Mouse (Mus musculus) gastrocnemius, adult 18-20 months (tissue): ENCODE results near the gene Als2cr12. TPM values are rescaled to one million over a fixed set of nuclear protein-coding genes. Genes with fewer than 3 reads are reported as not detected.
"Not testable (repeated sequence)": the region's sequence is repeated elsewhere in the genome, so short reads cannot be mapped to it uniquely, and the experiment has no call there.

Experiments
- DNase-seq: peaks from one replicate; pipeline ENCODE4 v3.0.0; 2021; ENCODE audit warnings: low spot score
- total RNA-seq, 2 experiments: library from RNA; stranded (reverse); gene quantifications; 2 replicates each; pipeline ENCODE4 v1.2.3; 2021

Als2cr12 gene
- total RNA-seq, 2 experiments from 2014 or later, result not detected

- no peak for DNase-seq
These were observed 5.6 kb downstream of the Als2cr12 start for GRCm38 (mm10) chr1:58690006-58690744.

GRCm38 (mm10) chr1:58689426-58689825 is 6.4 kb downstream of the Als2cr12 start:
- no peak for DNase-seq

- not testable (repeated sequence) for DNase-seq
These were observed 17.4 kb downstream of the Als2cr12 start for GRCm38 (mm10) chr1:58678412-58678811.

GRCm38 (mm10) chr1:58677575-58677974 is 18.2 kb downstream of the Als2cr12 start:
- DNase-seq, result peak; percentile 23

GRCm38 (mm10) chr1:58675011-58675410 is 20.8 kb downstream of the Als2cr12 start:
- DNase-seq, result no peak

- DNase-seq, result no peak
These were observed 23.7 kb downstream of the Als2cr12 start for GRCm38 (mm10) chr1:58672116-58672515.

GRCm38 (mm10) chr1:58669635-58670034 is 26.2 kb downstream of the Als2cr12 start:
- DNase-seq, result not testable (repeated sequence)

- DNase-seq, result no peak
These were observed 27.6 kb downstream of the Als2cr12 start for GRCm38 (mm10) chr1:58668191-58668590.

GRCm38 (mm10) chr1:58663365-58663764 is 32.4 kb downstream of the Als2cr12 start:
- not testable (repeated sequence) for DNase-seq

- DNase-seq, result not testable (repeated sequence)
These were observed 33.1 kb downstream of the Als2cr12 start for GRCm38 (mm10) chr1:58662671-58663070.

GRCm38 (mm10) chr1:58652480-58653403 is 43.0 kb downstream of the Als2cr12 start:
- peak; percentile 61 for DNase-seq

- DNase-seq, result not testable (repeated sequence)
These were observed 44.0 kb downstream of the Als2cr12 start for GRCm38 (mm10) chr1:58651571-58652456.

GRCm38 (mm10) chr1:58628847-58629246 is 66.9 kb downstream of the Als2cr12 start:
- not testable (repeated sequence) for DNase-seq

- DNase-seq, result no peak
These were observed 73.6 kb downstream of the Als2cr12 start for GRCm38 (mm10) chr1:58621996-58622748.

- no peak for DNase-seq
These were observed 74.5 kb downstream of the Als2cr12 start for GRCm38 (mm10) chr1:58621251-58621650.

GRCm38 (mm10) chr1:58618766-58619165 is 77.0 kb downstream of the Als2cr12 start:
- DNase-seq, result no peak

- no peak for DNase-seq
These were observed 77.7 kb downstream of the Als2cr12 start for GRCm38 (mm10) chr1:58617978-58618668.

GRCm38 (mm10) chr1:58617076-58617475 is 78.7 kb downstream of the Als2cr12 start:
- DNase-seq, result no peak

GRCm38 (mm10) chr1:58616176-58616575 is 79.6 kb downstream of the Als2cr12 start:
- DNase-seq, result no peak

- DNase-seq, result no peak
These were observed 80.6 kb downstream of the Als2cr12 start for GRCm38 (mm10) chr1:58615146-58615545.
